Comparison of ENCODE assay signal across 8 mouse cellular contexts in the genomic region with DNA sequence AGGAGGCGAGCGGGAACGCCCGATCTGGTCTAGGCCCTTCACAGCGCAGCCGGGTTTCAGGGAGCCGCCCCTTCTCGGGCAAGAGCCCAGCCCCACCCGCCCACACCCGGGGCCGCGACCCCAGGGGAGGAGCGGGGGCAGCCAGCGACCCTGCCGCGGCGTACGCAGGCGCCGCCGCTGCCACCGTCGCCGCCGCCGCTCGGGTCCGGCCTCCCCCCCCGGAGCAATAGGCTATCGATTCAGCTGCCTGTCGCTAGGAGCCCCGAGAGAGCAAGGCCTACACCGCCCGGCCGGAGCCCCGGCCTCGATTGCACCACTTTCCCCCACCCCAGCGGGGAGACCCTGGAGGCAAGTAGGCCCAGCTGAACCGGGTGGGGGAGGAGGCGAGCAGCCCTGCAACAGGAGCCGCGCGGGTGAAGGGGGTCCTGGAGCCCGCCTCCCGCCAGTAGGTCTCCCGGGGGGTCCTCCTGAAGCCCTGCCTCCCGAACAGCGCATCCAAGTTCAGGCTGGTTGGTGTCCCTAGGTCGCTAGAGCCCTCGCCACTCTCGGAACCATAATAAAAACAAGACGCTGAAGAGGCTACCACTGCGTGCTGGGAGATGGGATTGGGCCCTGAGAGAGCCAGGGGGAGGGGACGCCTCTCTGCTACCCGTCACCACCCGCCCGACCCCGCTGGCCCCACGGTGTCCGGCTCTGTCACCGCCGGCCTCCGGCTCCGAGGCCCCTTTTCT. TPM values are rescaled to one million over a fixed set of nuclear protein-coding genes. Genes with fewer than 3 reads are reported as not detected.
DNase-seq lines count a peak whose midpoint lies in the region; ATAC-seq and TF ChIP-seq lines count a peak whose summit lies in the region.

No protein-coding gene starts in this region.

- intact Hi-C loops in heart, postnatal 25 days (cut with DNase I) = loop anchor here (5.0 kb wide), 1 partner anchor 43 kb away; no protein-coding TSS in a partner anchor

- ATAC-seq in forebrain, embryonic 15.5 days (replicated peaks) = peak; percentile 80
- ATAC-seq in liver, postnatal 0 days = peak; percentile 86
- ATAC-seq in neural tube, embryonic 13.5 days (ENCODE audit: low read depth) = peak; percentile 77
- ATAC-seq in stomach, postnatal 0 days (ENCODE audit: low FRiP score, low TSS enrichment) = peak; percentile 81

- TF ChIP-seq EP300 in liver, postnatal 0 days (IDR thresholded peaks at IDR 0.05; ENCODE audit: low read depth) = no peak
- no peak for TF ChIP-seq EP300 in stomach, postnatal 0 days (optimal IDR thresholded peaks at IDR 0.05)

- peak overlapping the region; percentile 96 for H3K27ac ChIP-seq in forebrain, embryonic 15.5 days (replicated peaks)
- H3K27ac ChIP-seq in liver, postnatal 0 days (ENCODE audit: low read depth) = peak overlapping the region; percentile 95
- H3K27ac ChIP-seq in neural tube, embryonic 13.5 days (replicated peaks) = peak overlapping the region; percentile 99
- peak overlapping the region; percentile 97 for H3K27ac ChIP-seq in stomach, postnatal 0 days (replicated peaks)

- no peaks in the 10 kb centered on the region for H3K27me3 ChIP-seq in forebrain, embryonic 15.5 days
- no peaks in the 10 kb centered on the region for H3K27me3 ChIP-seq in liver, postnatal 0 days (ENCODE audit: insufficient read depth, low read length)
- H3K27me3 ChIP-seq in neural tube, embryonic 13.5 days = no peaks in the 10 kb centered on the region
- H3K27me3 ChIP-seq in stomach, postnatal 0 days (ENCODE audit: control insufficient read depth, insufficient read depth, low read length) = no peaks in the 10 kb centered on the region

- peak overlapping the region; percentile 81 for H3K9ac ChIP-seq in forebrain, embryonic 15.5 days (replicated peaks)
- H3K9ac ChIP-seq in liver, postnatal 0 days (replicated peaks) = peak overlapping the region; percentile 89
- peak overlapping the region; percentile 94 for H3K9ac ChIP-seq in neural tube, embryonic 13.5 days
- H3K9ac ChIP-seq in stomach, postnatal 0 days (ENCODE audit: low read length) = peak overlapping the region; percentile 95

- peaks cover 19% of the 10 kb centered on the region for H3K4me1 ChIP-seq in forebrain, embryonic 15.5 days
- peaks cover 18% of the 10 kb centered on the region for H3K4me1 ChIP-seq in liver, postnatal 0 days (ENCODE audit: insufficient read depth)
- peaks cover 31% of the 10 kb centered on the region for H3K4me1 ChIP-seq in neural tube, embryonic 13.5 days (replicated peaks)
- no peaks in the 10 kb centered on the region for H3K4me1 ChIP-seq in stomach, postnatal 0 days (replicated peaks; ENCODE audit: control insufficient read depth, insufficient read depth)

- no peak for TF ChIP-seq CTCF in liver, postnatal 0 days (IDR thresholded peaks at IDR 0.05; ENCODE audit: low read depth)
- peak; percentile 40 for TF ChIP-seq CTCF in stomach, postnatal 0 days (IDR thresholded peaks at IDR 0.05; ENCODE audit: low read depth)

- under 1% methylated on average over 38 of the region's 64 CpGs for whole genome bisulfite sequencing in forebrain, embryonic 15.5 days
- under 1% methylated on average over 40 of the region's 64 CpGs for WGBS in liver, postnatal 0 days (ENCODE audit: insufficient replicate concordance)
- WGBS in neural tube, embryonic 13.5 days = under 1% methylated on average over 52 of the region's 64 CpGs
- 1% methylated on average over 48 of the region's 64 CpGs for WGBS in stomach, postnatal 0 days

- no peaks in the 10 kb centered on the region for H3K9me3 ChIP-seq in forebrain, embryonic 15.5 days
- H3K9me3 ChIP-seq in liver, postnatal 0 days (ENCODE audit: low read length) = no peaks in the 10 kb centered on the region
- no peaks in the 10 kb centered on the region for H3K9me3 ChIP-seq in neural tube, embryonic 13.5 days
- no peaks in the 10 kb centered on the region for H3K9me3 ChIP-seq in stomach, postnatal 0 days (ENCODE audit: control insufficient read depth, low read length)

- peak overlapping the region; percentile 74 for H3K4me2 ChIP-seq in forebrain, embryonic 15.5 days (replicated peaks)
- peak overlapping the region; percentile 94 for H3K4me2 ChIP-seq in liver, postnatal 0 days (ENCODE audit: low read depth, low read length)
- peak overlapping the region; percentile 65 for H3K4me2 ChIP-seq in neural tube, embryonic 13.5 days
- H3K4me2 ChIP-seq in stomach, postnatal 0 days (replicated peaks; ENCODE audit: low read depth) = peak overlapping the region; percentile 90

- H3K36me3 ChIP-seq in forebrain, embryonic 15.5 days = no peaks in the 10 kb centered on the region
- no peaks in the 10 kb centered on the region; the same call in 1 of the 2 replicates for H3K36me3 ChIP-seq in liver, postnatal 0 days (replicated peaks; ENCODE audit: insufficient read depth, low read length)
- H3K36me3 ChIP-seq in neural tube, embryonic 13.5 days = no peaks in the 10 kb centered on the region
- no peaks in the 10 kb centered on the region for H3K36me3 ChIP-seq in stomach, postnatal 0 days (ENCODE audit: control insufficient read depth, insufficient read depth, low read length)

- H3K4me3 ChIP-seq in forebrain, embryonic 15.5 days = peak overlapping the region; percentile 92
- peak overlapping the region; percentile 86 for H3K4me3 ChIP-seq in liver, postnatal 0 days (ENCODE audit: low read depth, low read length)
- peak overlapping the region; percentile 95 for H3K4me3 ChIP-seq in neural tube, embryonic 13.5 days
- peak overlapping the region; percentile 92 for H3K4me3 ChIP-seq in stomach, postnatal 0 days (ENCODE audit: low read depth, low read length)

- peak; percentile 66 for DNase-seq in ES-CJ7 (ENCODE audit: low read depth, low spot score)
- DNase-seq in cerebellum, adult 11-12 months = peak; percentile 78
- peak; percentile 60 for DNase-seq in heart, postnatal 25 days (ENCODE audit: low spot score)
- peak; percentile 65 for DNase-seq in layer of hippocampus, adult 11-12 months (ENCODE audit: low spot score)
- DNase-seq in liver, postnatal 0 days = peak; percentile 84
- peak; percentile 85 for DNase-seq in stomach, postnatal 0 days (ENCODE audit: low spot score)

RNA-seq across cellular contexts. Expression of a gene that starts 1.3 kb away (rescaled TPM):
- 19.9 and 21.0 TPM in 2 replicates for polyA plus RNA-seq in forebrain, embryonic 15.5 days (2015; fragmentation: Nextera tagmentation; extraction: Ambion mirVana)
- total RNA-seq in heart, postnatal 25 days (2021) = 10 to 100 TPM; 33.0 to 35.4 TPM
- 3.3 and 3.9 TPM in 2 replicates for polyA plus RNA-seq in liver, postnatal 0 days (2015; fragmentation: Nextera tagmentation; extraction: Ambion mirVana)
- polyA plus RNA-seq in neural tube, embryonic 13.5 days (2015; fragmentation: Nextera tagmentation; extraction: Ambion mirVana) = 22.8 and 24.2 TPM in 2 replicates
- 5.4 and 7.2 TPM in 2 replicates for polyA plus RNA-seq in stomach, postnatal 0 days (2015; fragmentation: Nextera tagmentation; extraction: Ambion mirVana)

RNA-seq across cellular contexts. Expression of a gene that starts 27.8 kb away (rescaled TPM):
- 58.1 and 62.0 TPM in 2 replicates for polyA plus RNA-seq in forebrain, embryonic 15.5 days (2015; fragmentation: Nextera tagmentation; extraction: Ambion mirVana)
- total RNA-seq in heart, postnatal 25 days (2021) = 10 to 100 TPM; 14.3 to 14.4 TPM
- polyA plus RNA-seq in liver, postnatal 0 days (2015; fragmentation: Nextera tagmentation; extraction: Ambion mirVana) = 3.4 and 3.6 TPM in 2 replicates
- polyA plus RNA-seq in neural tube, embryonic 13.5 days (2015; fragmentation: Nextera tagmentation; extraction: Ambion mirVana) = 47.7 and 51.4 TPM in 2 replicates
- polyA plus RNA-seq in stomach, postnatal 0 days (2015; fragmentation: Nextera tagmentation; extraction: Ambion mirVana) = 9.0 and 10.6 TPM in 2 replicates

Comparison
In these comparisons a context has a peak if more than half of its experiments do, and no peak if none do; other contexts are left out.
1. Peak in every context shown above with its lines: DNase-seq, ATAC-seq, H3K4me3 ChIP-seq and H3K27ac ChIP-seq.